Mouse (Mus musculus) heart, embryonic 10.5 days (tissue): ENCODE results near the gene Prepl. TPM values are rescaled to one million over a fixed set of nuclear protein-coding genes. Genes with fewer than 3 reads are reported as not detected.

Source experiments
- DNase-seq: peaks from one replicate; pipeline ENCODE4 v3.0.0-alpha.2; 2017; ENCODE audit warnings: low spot score
- H3K27ac ChIP-seq: fragments of 300-500 bp; sonication (generic); 2 replicates; pipeline ENCODE4 v1.5.1; 2016; ENCODE audit warnings: mild to moderate bottlenecking
- H3K27me3 ChIP-seq: fragments of 300-500 bp; sonication (generic); 2 replicates; pipeline ENCODE4 v1.6.1; 2016; ENCODE audit warnings: mild to moderate bottlenecking; ENCODE audit not compliant: poor library complexity, insufficient read depth, severe bottlenecking
- H3K36me3 ChIP-seq: fragments of 300-500 bp; sonication (generic); 2 replicates; pipeline ENCODE4 v1.6.1; 2016; ENCODE audit warnings: mild to moderate bottlenecking, moderate library complexity
- H3K4me1 ChIP-seq: fragments of 300-500 bp; sonication (generic); 2 replicates; pipeline ENCODE4 v1.6.1; 2016; ENCODE audit warnings: mild to moderate bottlenecking
- H3K4me3 ChIP-seq: fragments of 300-500 bp; sonication (generic); 2 replicates; pipeline ENCODE4 v1.5.1; 2016; ENCODE audit warnings: mild to moderate bottlenecking, moderate library complexity
- H3K9me3 ChIP-seq: fragments of 300-500 bp; sonication (generic); 2 replicates; pipeline ENCODE4 v1.6.1; 2016; ENCODE audit warnings: mild to moderate bottlenecking, moderate library complexity
- WGBS: fragments of 180-500 bp; shearing (Covaris S2); methylation state at CpG from one replicate; pipeline ENCODE4 v1.1.7; 2016; 5-methylcytosine and 5-hydroxymethylcytosine counted together
- polyA plus RNA-seq: library from polyadenylated mRNA; unstranded; fragments of >200 nt; fragmentation: Nextera tagmentation; extraction: Ambion mirVana; gene quantifications from 2 replicates; pipeline ENCODE4 v1.2.1, GENCODE M21; 2016

The Prepl gene
- polyA plus RNA-seq, 1 experiment from 2014 or later = 21.8 TPM

GRCm38 (mm10) chr17:85030651-85031050, 59.4 kb downstream of the Prepl start:
- peaks cover 11% of the 10 kb centered on the region; the same call in 1 of the 2 replicates for H3K4me1 ChIP-seq
- no peaks in the 10 kb centered on the region for H3K9me3 ChIP-seq
- no peaks in the 10 kb centered on the region for H3K36me3 ChIP-seq
- 66% methylated on average over 5 of the region's 5 CpGs for WGBS
- no peaks in the 10 kb centered on the region for H3K27me3 ChIP-seq
- no peak for DNase-seq
- no peak overlapping the region for H3K4me3 ChIP-seq
- no peak overlapping the region for H3K27ac ChIP-seq

DNA sequence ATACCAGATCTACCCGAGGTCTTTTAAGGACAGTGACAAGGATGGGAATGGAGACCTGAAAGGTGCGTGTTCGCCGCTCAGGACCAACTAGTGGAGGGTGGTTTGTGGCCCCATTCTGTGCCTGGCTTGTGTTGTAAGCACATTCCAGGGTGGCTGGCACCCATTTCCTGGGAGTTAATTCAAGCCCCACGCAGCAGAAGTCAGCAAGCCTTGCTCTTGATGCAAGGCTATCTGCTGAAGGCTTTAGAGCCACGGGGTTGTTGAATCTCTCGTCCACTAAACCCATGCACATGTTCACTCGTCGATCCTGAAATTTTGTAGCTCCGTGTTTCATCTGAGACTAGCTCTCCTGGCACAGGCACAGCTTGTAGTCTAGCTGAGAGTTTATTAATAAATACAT, 61.2 kb downstream of the Prepl start:
- no peak overlapping the region for H3K4me3 ChIP-seq
- H3K27ac ChIP-seq = no peak overlapping the region
- H3K27me3 ChIP-seq = no peaks in the 10 kb centered on the region
- no peaks in the 10 kb centered on the region for H3K36me3 ChIP-seq
- DNase-seq = peak; percentile 71
- WGBS = 88% methylated on average over 10 of the region's 10 CpGs
- H3K9me3 ChIP-seq = no peaks in the 10 kb centered on the region
- peaks cover 6% of the 10 kb centered on the region; the same call in 1 of the 2 replicates for H3K4me1 ChIP-seq

GRCm38 (mm10) chr17:85028093-85028739, 61.8 kb downstream of the Prepl start, which contains the start of gene Slc3a1:
Gene Slc3a1, plus strand, starts transcription at chr17:85028376.
- H3K27ac ChIP-seq = no peak within 1 kb of the TSS
- no peaks in the 10 kb centered on the region for H3K27me3 ChIP-seq
- H3K9me3 ChIP-seq = no peaks in the 10 kb centered on the region
- H3K36me3 ChIP-seq = no peaks in the 10 kb centered on the region
- peaks cover 6% of the 10 kb centered on the region; the same call in 1 of the 2 replicates for H3K4me1 ChIP-seq
- 90% methylated on average over 20 of the region's 20 CpGs for whole genome bisulfite sequencing
- no peak within 1 kb of the TSS for H3K4me3 ChIP-seq
- peak; percentile 54 for DNase-seq

- no peaks in the 10 kb centered on the region for H3K27me3 ChIP-seq
- no peak overlapping the region for H3K4me3 ChIP-seq
- peaks cover 6% of the 10 kb centered on the region; the same call in 1 of the 2 replicates for H3K4me1 ChIP-seq
- no peak overlapping the region for H3K27ac ChIP-seq
- no peaks in the 10 kb centered on the region for H3K9me3 ChIP-seq
- WGBS = 90% methylated on average over 3 of the region's 3 CpGs
- H3K36me3 ChIP-seq = no peaks in the 10 kb centered on the region
- peak; percentile 33 for DNase-seq
These were observed 62.8 kb downstream of the Prepl start for GRCm38 (mm10) chr17:85027247-85027646.

DNA sequence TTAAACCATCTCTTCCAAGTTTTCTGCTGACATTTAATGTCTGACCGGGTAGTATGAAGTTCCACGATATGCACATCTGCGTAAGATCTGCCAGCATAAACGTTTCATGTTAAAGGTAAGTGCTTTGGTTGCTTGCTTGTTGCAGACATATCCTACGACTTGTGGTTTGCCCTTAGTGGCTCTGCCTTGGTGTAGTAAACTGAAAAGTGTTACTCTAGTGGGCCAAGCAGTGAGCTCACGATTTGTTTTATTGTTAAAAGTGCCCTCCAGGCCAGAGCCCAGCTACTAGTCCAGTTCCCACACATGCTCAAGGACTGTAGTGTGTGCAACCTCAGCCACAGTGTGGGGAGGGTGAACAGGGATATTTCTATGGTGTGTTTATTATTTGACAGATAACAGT, 63.6 kb downstream of the Prepl start:
- Histone ChIP-seq H3K9me3 (no peaks in the 10 kb centered on the region), H3K36me3 (no peaks in the 10 kb centered on the region), H3K4me1 (peaks cover 6% of the 10 kb centered on the region; the same call in 1 of the 2 replicates), H3K4me3 (no peak overlapping the region), H3K27me3 (no peaks in the 10 kb centered on the region), H3K27ac (no peak overlapping the region)
- DNase-seq = peak; percentile 7
- WGBS = 90% methylated on average over 6 of the region's 6 CpGs

DNA sequence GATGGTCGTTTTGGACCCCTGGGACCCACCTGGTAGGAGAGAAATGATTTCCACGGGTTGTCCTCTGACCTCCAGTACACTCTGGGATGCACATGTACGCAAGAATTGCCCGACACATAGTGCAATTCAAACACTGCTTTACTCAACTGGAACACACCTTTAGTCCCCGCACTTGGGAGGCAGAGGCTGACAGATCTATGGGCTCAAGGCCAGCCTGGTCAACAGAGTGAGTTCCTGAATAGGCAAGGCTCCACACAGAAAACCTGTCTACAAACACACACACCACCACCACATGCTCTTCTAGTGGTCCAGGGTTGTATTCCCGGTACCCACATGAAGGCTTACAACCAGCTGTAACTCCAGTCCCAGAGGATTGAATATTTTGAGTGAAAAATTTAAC, 64.9 kb downstream of the Prepl start:
- WGBS = 93% methylated on average over 6 of the region's 6 CpGs
- peak; percentile 57 for DNase-seq
- Histone ChIP-seq H3K27ac (no peak overlapping the region), H3K9me3 (no peaks in the 10 kb centered on the region), H3K36me3 (no peaks in the 10 kb centered on the region), H3K27me3 (no peaks in the 10 kb centered on the region), H3K4me3 (no peak overlapping the region), H3K4me1 (peaks cover 2% of the 10 kb centered on the region; the same call in 1 of the 2 replicates)

DNA sequence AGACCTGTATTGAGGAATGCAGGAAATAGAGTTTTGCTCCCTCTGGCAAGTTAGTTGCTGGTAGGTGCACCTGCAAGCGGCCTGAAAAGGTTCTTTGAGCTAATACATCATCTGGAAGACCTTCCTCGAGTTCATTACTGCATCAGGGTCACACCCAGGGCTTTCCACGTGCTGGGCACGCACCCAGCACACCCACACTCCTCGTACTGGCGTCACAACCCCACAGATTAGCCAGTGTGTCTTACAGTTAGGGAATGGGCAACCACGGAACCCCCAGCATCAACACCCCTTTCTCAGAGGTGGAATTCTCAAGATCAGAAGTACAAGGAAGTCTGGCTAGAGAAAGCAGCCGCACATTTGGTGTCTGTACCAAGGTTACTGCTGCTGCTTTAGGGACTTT, 65.8 kb downstream of the Prepl start:
- Histone ChIP-seq H3K4me1 (no peaks in the 10 kb centered on the region; the same call in 1 of the 2 replicates), H3K4me3 (no peak overlapping the region), H3K27ac (no peak overlapping the region), H3K36me3 (no peaks in the 10 kb centered on the region), H3K9me3 (no peaks in the 10 kb centered on the region), H3K27me3 (no peaks in the 10 kb centered on the region)
- DNase-seq = peak; percentile 63
- WGBS = 90% methylated on average over 8 of the region's 8 CpGs

- Histone ChIP-seq H3K27ac (no peak overlapping the region), H3K4me3 (no peak overlapping the region), H3K9me3 (no peaks in the 10 kb centered on the region), H3K27me3 (no peaks in the 10 kb centered on the region), H3K4me1 (no peaks in the 10 kb centered on the region; the same call in 1 of the 2 replicates), H3K36me3 (no peaks in the 10 kb centered on the region)
- peak; percentile 76 for DNase-seq
- 65% methylated on average over 22 of the region's 22 CpGs for WGBS
These were observed 66.5 kb downstream of the Prepl start for GRCm38 (mm10) chr17:85023247-85024167.

GRCm38 (mm10) chr17:85020343-85020742, 69.7 kb downstream of the Prepl start:
- no peak overlapping the region for H3K4me3 ChIP-seq
- H3K36me3 ChIP-seq = no peaks in the 10 kb centered on the region
- no peak overlapping the region for H3K27ac ChIP-seq
- DNase-seq = no peak
- 77% methylated on average over 3 of the region's 3 CpGs for WGBS
- H3K4me1 ChIP-seq = no peaks in the 10 kb centered on the region; the same call in 1 of the 2 replicates
- no peaks in the 10 kb centered on the region for H3K9me3 ChIP-seq
- no peaks in the 10 kb centered on the region for H3K27me3 ChIP-seq

- H3K36me3 ChIP-seq = no peaks in the 10 kb centered on the region
- DNase-seq = no peak
- 72% methylated on average over 5 of the region's 5 CpGs for WGBS
- H3K27ac ChIP-seq = no peak overlapping the region
- H3K4me1 ChIP-seq = no peaks in the 10 kb centered on the region; the same call in 1 of the 2 replicates
- no peaks in the 10 kb centered on the region for H3K27me3 ChIP-seq
- H3K9me3 ChIP-seq = no peaks in the 10 kb centered on the region
- no peak overlapping the region for H3K4me3 ChIP-seq
These were observed 71.2 kb downstream of the Prepl start for GRCm38 (mm10) chr17:85018794-85019193.

GRCm38 (mm10) chr17:85018344-85018743, 71.7 kb downstream of the Prepl start:
- Histone ChIP-seq H3K27me3 (no peaks in the 10 kb centered on the region), H3K27ac (no peak overlapping the region), H3K9me3 (no peaks in the 10 kb centered on the region), H3K4me1 (no peaks in the 10 kb centered on the region), H3K4me3 (no peak overlapping the region), H3K36me3 (no peaks in the 10 kb centered on the region)
- no peak for DNase-seq
- 82% methylated on average over 3 of the region's 3 CpGs for whole genome bisulfite sequencing

DNA sequence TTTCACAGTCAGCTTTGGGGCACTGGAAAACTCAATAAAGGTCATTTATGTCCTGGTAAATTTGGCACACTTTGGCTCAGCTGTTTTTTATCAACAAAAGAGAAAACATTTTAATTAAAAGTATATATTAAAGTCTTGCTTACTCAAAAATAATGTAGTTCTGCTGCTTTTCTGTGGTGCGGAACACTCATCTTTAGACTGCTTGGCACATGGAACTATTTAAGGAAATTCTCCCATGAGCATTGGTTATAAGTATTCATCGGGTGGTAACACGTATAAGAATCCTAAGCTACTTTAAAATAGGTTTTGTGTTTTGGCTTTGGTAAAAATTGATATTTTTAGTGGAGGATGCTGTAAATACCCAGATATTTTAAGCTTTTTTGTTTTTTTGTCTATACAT, 75.4 kb downstream of the Prepl start:
- H3K4me1 ChIP-seq = no peaks in the 10 kb centered on the region
- no peaks in the 10 kb centered on the region for H3K9me3 ChIP-seq
- WGBS = 95% methylated on average over 3 of the region's 3 CpGs
- peaks cover 20% of the 10 kb centered on the region; the same call in 1 of the 2 replicates for H3K36me3 ChIP-seq
- H3K27me3 ChIP-seq = no peaks in the 10 kb centered on the region
- no peak for DNase-seq
- no peak overlapping the region for H3K4me3 ChIP-seq
- H3K27ac ChIP-seq = no peak overlapping the region

- Histone ChIP-seq H3K36me3 (peaks cover 20% of the 10 kb centered on the region; the same call in 1 of the 2 replicates), H3K9me3 (no peaks in the 10 kb centered on the region), H3K27me3 (no peaks in the 10 kb centered on the region), H3K4me1 (no peaks in the 10 kb centered on the region), H3K27ac (no peak overlapping the region), H3K4me3 (no peak overlapping the region)
- no peak for DNase-seq
- 84% methylated on average over 6 of the region's 6 CpGs for WGBS
These were observed 76.6 kb downstream of the Prepl start for GRCm38 (mm10) chr17:85013485-85013884.
